Comparison of ENCODE assay signal across 8 mouse cellular contexts in the genomic region with DNA sequence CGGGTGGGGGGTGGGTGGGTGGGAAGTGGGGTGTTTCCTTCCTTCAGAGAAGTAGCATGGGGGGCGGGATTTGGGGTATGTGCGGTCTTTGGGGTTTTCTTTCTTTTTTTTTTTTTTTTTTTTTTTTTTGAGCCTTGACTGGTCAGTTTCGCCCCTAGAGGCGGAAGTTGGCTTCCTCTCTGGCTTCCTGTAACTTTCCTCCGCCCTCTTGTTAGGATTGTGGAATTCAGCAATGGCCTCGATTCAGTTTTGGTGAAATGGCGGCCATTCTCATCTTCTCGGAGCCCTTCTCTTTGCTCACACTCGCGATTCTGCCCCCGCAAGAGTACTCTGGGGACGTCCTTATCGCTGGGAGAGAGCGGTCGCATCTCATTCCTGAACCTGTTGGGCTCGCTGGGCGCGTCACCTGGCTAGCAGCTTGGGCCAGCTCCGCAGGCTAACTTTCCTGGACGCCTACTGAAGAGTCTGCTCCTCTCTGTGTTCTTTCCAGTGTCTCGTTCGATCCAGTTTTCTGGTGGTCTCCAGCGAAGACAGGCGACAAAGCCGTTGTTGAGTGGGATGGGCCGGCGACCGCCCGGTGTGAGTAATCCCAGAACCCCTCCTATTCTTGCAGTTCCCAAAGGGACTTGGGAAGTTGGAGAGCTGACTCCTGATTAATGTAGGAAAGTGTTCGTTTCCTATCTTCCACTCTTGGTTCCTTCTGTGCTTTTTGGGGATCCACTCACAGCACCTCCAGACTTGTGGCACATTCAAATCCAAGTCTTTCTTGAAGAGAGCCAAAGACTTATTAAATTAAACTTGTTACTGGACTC. TPM values are rescaled to one million over a fixed set of nuclear protein-coding genes. Genes with fewer than 3 reads are reported as not detected.
DNase-seq lines count a peak whose midpoint lies in the region; ATAC-seq and TF ChIP-seq lines count a peak whose summit lies in the region.

No protein-coding gene starts in this region.

- peak overlapping the region; percentile 68 for H3K4me2 ChIP-seq in intestine, postnatal 0 days (replicated peaks; ENCODE audit: low read depth)
- H3K4me2 ChIP-seq in midbrain, embryonic 15.5 days = peak overlapping the region; percentile 73

- DNase-seq in left cerebral cortex, adult 18-20 months (ENCODE audit: low spot score in 2 of 2) = peak; percentile 23 to 27
- no peak for DNase-seq in left cerebral cortex, adult 8-10 months (ENCODE audit: low spot score in 2 of 2)
- peak; percentile 85 for DNase-seq in embryo, embryonic 11 days
- DNase-seq in heart, adult 11 months = peak; percentile 98
- DNase-seq in liver = peak; percentile 59
- peak; percentile 51 to 53 for DNase-seq in spleen, postnatal 10 days (ENCODE audit: low spot score in 2 of 2)

- H3K27me3 ChIP-seq in intestine, postnatal 0 days (replicated peaks; ENCODE audit: control insufficient read depth, insufficient read depth, low read length) = no peaks in the 10 kb centered on the region
- no peaks in the 10 kb centered on the region for H3K27me3 ChIP-seq in midbrain, embryonic 15.5 days (replicated peaks)

- H3K36me3 ChIP-seq in intestine, postnatal 0 days (ENCODE audit: control insufficient read depth, insufficient read depth) = peaks cover 22% of the 10 kb centered on the region; the same call in 1 of the 2 replicates
- no peaks in the 10 kb centered on the region for H3K36me3 ChIP-seq in midbrain, embryonic 15.5 days (replicated peaks)

- peak overlapping the region; percentile 96 for H3K27ac ChIP-seq in intestine, postnatal 0 days (ENCODE audit: low read depth, low read length)
- H3K27ac ChIP-seq in midbrain, embryonic 15.5 days = peak overlapping the region; percentile 63; the same call in 1 of the 2 replicates

- WGBS in intestine, postnatal 0 days = 3% methylated on average over 30 of the region's 31 CpGs
- 9% methylated on average over 29 of the region's 31 CpGs for WGBS in midbrain, embryonic 15.5 days

- H3K4me1 ChIP-seq in intestine, postnatal 0 days (replicated peaks; ENCODE audit: control insufficient read depth, insufficient read depth, low read length) = no peaks in the 10 kb centered on the region
- H3K4me1 ChIP-seq in midbrain, embryonic 15.5 days = peaks cover 12% of the 10 kb centered on the region

- H3K9me3 ChIP-seq in intestine, postnatal 0 days (ENCODE audit: control insufficient read depth) = no peaks in the 10 kb centered on the region
- no peaks in the 10 kb centered on the region for H3K9me3 ChIP-seq in midbrain, embryonic 15.5 days

- peak overlapping the region; percentile 86 for H3K9ac ChIP-seq in intestine, postnatal 0 days (ENCODE audit: low read depth, low read length)
- H3K9ac ChIP-seq in midbrain, embryonic 15.5 days = peak overlapping the region; percentile 42

- no peak for ATAC-seq in intestine, postnatal 0 days
- peak; percentile 44 for ATAC-seq in midbrain, embryonic 15.5 days (replicated peaks)

- peak overlapping the region; percentile 65 for H3K4me3 ChIP-seq in intestine, postnatal 0 days (ENCODE audit: low read depth, low read length)
- H3K4me3 ChIP-seq in midbrain, embryonic 15.5 days = peak overlapping the region; percentile 52

- peak; percentile 44 for TF ChIP-seq CTCF in intestine, postnatal 0 days (IDR thresholded peaks at IDR 0.05; ENCODE audit: low read depth)

RNA-seq across cellular contexts. Expression of a gene that starts 2.0 kb away (rescaled TPM):
- total RNA-seq in left cerebral cortex, adult 18-20 months (2021) = 10 to 100 TPM; 25.9 to 29.6 TPM
- total RNA-seq in left cerebral cortex, adult 8-10 months (2022) = 10 to 100 TPM; 22.7 to 37.5 (median 25.6) TPM
- polyA plus RNA-seq in intestine, postnatal 0 days (2015; fragmentation: Nextera tagmentation; extraction: Ambion mirVana) = 28.9 and 33.7 TPM in 2 replicates
- polyA plus RNA-seq in midbrain, embryonic 15.5 days (2015; fragmentation: Nextera tagmentation; extraction: Ambion mirVana) = 15.3 and 16.1 TPM in 2 replicates

RNA-seq across cellular contexts. Expression of a gene that starts 17.5 kb away (rescaled TPM):
- not detected for total RNA-seq in left cerebral cortex, adult 18-20 months (2021)
- total RNA-seq in left cerebral cortex, adult 8-10 months (2022) = not detected
- polyA plus RNA-seq in intestine, postnatal 0 days (2015; fragmentation: Nextera tagmentation; extraction: Ambion mirVana) = 10.6 and 13.9 TPM in 2 replicates
- not detected in 2 replicates for polyA plus RNA-seq in midbrain, embryonic 15.5 days (2015; fragmentation: Nextera tagmentation; extraction: Ambion mirVana)

Comparison
In these comparisons a context has a peak if more than half of its experiments do, and no peak if none do; other contexts are left out.
1. DNase-seq: peak in left cerebral cortex, adult 18-20 months (2 of 2), embryo, embryonic 11 days (single experiment), heart, adult 11 months (single experiment), liver (single experiment) and spleen, postnatal 10 days (2 of 2); none in left cerebral cortex, adult 8-10 months (0 of 2).